Mouse (Mus musculus) cerebellum, adult 11 months (tissue): ENCODE measurements around the gene Il1b.

ENCODE experiments used
- DNase-seq: peaks from one replicate; pipeline ENCODE4 v3.0.0; 2022

The Il1b gene

DNA sequence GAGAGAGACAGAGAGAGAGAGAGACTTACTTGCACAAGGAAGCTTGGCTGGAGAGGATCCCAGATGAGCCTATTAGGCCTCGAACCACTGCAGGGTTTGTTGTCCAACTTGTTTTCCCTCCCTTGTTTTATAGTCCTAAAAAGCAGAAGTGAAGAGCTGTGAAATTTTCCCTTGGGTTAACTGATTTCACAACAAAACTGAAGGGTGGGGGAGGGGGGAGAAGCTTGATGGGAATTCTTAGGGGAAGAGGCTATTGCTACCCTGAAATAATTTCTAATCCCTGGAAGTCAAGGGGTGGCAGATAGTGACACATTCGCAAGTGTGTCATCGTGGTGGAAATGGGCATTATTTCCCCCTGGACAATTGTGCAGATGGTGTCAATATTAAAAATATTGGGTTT is at the start of gene Il1b:
Gene Il1b (minus strand): TSS at position 101 of the 400 bp plus-strand sequence.
- no peak for DNase-seq

DNA sequence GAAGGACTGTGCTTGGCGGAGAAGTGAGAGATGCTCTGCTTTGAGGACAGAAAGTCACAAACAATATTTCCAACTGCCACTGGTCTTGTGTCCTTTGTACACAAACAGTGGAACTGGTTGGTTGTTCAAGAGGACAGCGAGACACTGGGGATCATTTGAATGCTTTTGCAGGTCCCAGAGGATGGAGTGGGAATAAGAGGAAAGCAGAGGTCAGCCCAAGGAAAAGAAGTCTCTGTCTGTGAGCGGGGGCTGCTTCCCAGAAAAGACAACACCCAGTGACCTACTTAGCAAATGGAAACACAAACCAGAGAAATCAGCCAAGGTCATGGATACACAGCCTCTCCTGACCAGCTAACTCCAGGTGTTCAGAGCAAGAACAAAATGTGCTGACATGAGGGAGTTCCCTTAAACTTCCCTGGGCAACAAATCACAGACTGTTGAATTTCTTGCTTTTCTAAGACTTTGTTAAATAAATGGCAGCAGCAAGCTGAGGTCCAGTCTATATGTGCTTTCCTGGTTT is 48.5 kb upstream of the Il1b start:
- no peak for DNase-seq

DNA sequence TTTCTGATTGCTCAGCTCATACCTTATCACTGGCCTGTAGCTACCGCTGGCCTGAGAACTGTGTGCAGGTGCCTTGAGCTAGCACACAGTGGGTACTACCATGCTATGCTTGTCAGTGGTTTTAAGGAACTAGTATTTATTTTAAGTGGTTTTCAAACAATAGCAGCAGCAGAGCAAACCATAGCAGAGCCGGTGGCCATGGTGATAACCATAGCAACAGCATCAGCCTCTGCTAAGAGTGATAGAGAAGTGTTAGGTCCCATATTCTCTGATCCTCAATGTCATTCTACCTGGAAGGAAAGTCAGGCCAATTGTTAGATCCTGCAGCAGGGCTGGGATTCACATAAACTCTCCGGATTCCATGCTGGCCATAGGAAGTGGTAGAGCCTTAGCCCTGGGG is 43.7 kb upstream of the Il1b start:
- DNase-seq: no peak

DNA sequence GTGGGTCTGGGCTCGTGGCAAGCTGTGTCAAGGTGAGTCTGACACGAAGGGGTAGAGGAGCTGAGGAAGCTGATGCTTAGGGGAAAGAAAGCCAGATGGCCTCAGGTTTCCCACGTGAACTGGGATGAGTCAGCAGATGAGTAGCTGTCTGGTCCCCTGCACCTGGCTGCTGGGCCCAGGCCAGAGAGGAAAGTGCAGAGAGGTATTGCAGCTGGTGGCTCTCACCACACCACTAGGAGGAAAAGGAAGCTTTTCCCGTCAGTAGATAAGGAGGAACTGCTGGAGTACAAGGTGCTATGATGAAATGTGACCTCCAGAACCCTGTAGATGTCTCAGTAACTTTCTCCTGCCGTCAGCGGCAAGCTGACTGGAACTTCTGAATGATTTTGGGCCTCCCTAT is 42.5 kb upstream of the Il1b start:
- DNase-seq: no peak

DNA sequence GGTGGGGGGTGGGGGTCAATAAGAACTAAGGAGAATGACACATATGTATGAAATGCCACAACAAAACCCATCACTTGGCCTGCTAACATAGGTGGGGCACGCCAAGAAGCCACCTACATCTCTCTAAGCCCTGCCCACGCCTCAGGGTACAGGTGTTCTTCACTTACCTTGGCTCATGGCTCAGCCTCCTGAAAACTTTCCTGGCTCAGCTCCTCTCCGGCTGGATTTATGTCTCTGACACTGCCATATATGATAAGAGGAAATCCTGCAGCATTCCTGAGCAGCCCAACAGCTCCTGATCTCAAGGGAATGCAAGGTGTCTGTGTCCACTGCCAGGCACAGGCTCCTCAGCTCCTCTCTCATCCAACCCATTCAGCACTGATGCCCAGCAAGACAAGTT is 40.7 kb upstream of the Il1b start:
- DNase-seq: no peak

DNA sequence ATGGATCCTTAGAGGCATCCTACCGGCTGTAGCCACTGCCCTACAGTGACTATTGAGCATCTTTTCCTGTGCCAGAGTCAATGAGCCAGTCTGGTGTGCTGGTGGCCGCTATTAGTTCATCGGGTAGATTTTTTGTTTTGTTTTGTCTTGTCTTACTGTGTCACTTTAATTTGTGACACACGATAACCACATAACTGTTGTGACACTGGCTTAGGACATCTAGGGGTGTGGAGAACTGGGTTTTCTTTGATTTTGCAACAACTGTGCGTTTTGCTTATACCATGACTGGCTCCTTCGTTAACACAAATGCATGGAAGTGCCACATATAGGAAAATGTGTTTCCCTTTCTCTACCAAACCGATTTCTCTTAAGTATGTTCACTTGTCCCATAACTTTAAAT is 39.4 kb upstream of the Il1b start:
- DNase-seq: no peak

DNA sequence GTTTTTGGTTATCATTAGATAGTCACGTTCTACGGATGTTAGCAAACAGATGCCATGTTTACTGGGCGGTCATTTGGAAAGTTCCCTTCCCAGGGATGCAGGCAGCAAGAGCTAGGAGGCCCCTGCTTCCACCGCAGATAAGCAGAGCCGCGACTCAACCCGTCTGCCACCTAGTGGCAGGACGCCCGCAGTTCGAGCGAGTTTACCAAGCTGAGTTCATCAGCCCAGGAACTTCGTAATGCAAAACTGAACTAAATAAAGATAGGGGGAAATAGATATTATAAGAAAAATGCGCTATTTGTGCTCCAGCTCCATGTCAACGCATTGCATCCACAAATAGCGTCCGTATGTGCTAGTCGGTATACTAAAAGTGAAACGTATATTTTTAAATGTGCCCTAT is 37.5 kb upstream of the Il1b start:
- peak; percentile 54 for DNase-seq

DNA sequence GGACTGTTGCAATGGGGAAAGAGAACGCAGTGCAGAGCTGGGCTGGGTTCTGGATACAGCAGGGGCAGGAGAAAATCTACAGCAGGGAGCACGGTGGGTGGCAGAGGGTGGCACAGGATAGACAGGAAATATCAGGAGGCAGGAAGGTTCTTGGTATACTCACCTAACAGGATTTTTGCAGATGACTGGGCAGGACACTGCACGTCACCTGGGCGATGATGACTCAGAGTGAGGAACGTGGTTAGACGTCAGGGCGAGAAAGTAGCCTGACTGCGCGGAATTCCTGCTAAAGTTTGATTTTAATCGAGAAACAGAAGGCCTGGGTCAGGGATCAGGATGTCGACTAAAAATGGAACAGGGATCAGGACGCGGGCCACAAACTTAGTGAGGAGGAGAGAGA is 36.7 kb upstream of the Il1b start:
- no peak for DNase-seq

DNA sequence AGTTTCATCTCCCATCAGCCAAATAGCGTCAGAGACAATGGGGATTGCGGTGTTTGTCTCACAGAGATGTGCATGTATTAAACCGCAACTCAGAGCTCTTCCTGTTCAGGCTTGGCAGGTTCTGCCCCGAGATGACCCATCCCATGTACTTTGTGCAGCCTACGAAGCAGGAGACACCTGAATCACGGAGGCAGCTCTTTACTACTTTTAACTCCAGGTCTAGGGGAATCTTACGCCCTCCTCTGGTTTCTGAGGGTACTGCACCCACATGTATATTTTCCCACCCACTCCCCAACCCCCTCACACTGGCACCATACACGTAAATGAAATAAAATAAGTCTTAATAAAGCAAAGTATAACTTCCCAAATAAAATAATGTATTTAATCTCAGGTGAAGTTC is 35.6 kb upstream of the Il1b start:
- no peak for DNase-seq

DNA sequence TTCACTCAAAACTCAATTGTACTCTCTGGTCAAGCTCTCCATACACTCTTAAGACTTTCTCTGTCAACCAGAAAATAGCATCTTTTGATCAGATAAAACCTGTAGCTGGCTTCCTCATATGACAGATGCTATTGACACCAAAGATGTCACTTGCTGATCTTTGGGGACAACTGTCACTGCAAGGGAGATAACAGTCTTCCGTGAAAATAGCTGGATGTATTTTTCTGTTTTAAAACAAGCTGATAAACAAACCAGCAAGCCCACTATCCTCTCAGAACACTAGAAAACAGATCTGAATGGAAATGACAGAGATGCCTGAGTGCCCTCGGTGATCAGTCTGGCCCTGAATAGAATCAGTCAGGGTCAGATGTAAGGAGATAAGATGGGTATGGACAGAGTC is 32.8 kb upstream of the Il1b start:
- no peak for DNase-seq

DNA sequence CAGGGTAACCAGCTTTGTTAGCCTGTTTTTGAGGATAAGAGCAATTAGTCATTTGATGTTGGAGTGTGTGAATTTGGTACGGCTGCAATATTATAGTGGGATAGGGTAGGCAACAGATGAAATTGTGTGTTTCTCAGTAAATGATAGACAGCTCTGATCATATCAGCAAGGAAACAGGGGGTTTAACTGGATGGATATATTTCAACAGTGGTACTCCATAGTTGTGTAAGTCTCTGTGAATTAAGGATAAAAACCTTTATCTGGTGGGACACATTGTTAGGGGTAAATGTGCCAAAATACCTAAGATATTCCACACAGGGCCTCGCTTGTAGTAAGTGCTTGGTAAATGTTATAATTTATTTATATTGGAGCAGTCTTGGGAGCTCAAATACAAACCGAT is 31.4 kb upstream of the Il1b start:
- no peak for DNase-seq

DNA sequence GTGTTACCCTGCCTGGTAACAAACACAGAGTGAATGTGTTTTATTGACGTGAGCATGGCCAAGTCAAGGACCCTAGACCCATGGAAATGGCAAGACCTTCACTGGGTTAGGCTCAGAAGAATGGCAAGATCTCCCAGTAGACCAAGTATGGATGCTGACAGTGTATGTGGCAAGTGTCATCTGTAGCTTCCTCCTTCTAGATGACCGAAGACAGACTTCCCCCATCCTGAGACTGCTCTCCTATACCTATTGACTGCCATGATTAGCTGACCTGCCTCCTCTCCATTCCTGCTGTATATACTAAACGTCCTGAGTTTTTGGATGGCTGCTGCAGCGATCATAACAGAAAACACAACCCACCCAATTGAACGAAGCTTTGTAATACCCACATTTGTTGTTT is 30.9 kb upstream of the Il1b start:
- no peak for DNase-seq

DNA sequence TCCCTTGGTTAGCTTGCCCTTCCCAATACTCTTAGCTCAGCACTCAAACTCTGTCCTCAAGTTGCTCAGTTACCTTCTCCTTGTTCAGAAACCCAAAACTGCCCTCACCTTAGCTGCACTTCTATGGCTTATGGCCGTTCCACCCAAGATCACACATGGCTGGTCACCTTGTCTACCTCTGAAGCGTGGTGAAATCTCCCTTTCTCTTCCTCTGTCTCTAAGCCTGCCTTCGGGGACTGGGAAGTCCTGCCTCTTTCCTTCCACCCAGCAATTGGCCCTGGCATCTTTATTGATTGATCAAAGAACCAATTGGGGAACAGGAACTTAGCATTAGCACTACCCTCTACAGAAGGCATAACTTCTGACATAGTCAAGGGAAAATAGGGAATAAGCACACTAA is 27.2 kb upstream of the Il1b start:
- no peak for DNase-seq

DNA sequence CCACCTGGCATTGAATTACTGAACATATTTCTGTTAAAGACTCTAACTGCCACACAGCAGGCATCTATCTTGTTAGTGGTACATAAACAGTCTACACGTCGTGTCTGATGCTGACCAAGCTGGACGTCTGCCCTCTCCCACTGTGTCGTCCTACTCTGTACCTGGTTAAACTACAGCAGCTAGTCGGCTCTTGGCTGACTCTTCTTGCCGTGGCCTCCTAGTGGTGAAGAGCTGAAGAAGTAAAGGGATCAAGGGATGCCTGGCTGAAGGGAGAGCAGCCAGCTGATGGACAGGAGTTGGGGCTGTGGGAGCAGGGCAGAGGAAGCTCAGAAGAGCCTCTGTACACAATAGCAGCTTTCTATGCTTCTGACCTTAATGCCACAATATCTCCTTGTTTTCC is 22.6 kb upstream of the Il1b start:
- DNase-seq: no peak

DNA sequence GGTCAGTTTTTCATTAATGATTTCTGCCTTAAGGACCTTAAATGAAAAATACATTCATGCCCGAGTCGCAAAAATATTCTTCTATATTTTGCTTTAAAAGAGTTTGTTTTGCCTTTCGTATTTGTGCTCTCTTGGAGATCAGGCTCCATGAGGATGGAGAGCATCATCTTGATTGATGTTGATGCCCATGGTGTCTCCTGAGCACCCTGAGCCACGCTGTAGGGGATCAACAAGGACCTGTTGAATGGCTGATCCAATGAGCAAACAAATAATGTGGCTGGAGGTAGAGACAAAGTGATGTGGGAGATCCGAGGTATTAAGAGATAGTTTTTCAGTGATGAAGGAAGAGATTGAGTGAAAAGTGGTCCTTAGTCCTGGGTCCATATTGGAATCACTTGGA is 19.2 kb upstream of the Il1b start:
- no peak for DNase-seq

DNA sequence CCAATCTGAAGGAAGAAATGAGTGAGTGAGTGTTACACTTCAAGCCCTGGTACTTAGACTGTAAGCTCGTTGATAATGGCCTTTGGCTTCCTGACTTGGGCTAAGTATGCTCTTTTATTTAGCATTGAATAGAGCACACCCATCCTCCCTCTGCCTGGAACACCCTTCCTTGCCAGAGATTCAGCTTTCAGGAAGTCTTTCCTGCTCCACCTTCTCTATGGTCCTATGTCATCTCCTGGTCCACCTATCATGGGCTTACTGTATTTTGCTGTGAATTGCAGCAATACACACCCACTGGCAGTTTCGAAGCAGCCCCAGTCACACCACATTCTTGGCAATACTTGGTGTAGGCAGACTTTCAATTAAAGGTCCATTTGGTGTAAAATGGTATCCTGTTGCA is 18.4 kb upstream of the Il1b start:
- DNase-seq: no peak

DNA sequence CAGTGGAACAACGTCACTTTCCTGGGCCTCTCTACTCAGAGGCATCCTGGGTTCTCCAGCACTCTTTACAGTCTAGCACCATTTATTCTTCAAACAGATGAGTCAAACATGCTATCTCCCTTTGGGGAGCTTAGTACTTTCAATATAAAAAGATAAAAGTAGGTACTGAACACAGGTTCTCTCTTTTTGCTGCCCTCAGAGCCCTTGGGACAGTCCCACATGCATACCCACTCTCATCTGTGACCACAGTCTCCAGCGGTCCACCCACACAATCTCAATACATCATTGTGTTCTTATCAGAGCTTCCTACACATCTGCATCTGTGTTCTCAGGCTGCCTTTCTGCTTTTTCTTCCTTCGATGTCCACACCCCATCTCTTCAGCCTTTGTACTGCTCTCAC is 14.4 kb upstream of the Il1b start:
- no peak for DNase-seq

DNA sequence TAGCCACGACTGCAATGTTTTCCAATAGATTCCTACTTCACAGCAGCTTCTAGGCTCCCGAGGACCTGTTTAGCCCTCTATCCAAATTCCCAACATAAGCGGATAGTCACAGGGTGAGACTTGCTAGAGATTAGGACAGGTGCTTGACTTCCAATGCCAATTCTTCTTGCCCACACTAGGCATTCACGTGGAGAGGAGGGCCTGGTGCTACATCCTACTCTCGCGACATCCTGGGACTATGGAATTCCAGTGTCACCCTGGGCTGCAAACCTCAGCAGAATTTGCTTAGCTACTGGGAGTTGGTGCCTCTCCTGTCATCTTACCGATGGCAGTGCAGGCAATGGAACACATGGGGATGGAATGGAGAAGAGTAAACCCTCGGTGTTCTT is 13.3 kb upstream of the Il1b start:
- no peak for DNase-seq

DNA sequence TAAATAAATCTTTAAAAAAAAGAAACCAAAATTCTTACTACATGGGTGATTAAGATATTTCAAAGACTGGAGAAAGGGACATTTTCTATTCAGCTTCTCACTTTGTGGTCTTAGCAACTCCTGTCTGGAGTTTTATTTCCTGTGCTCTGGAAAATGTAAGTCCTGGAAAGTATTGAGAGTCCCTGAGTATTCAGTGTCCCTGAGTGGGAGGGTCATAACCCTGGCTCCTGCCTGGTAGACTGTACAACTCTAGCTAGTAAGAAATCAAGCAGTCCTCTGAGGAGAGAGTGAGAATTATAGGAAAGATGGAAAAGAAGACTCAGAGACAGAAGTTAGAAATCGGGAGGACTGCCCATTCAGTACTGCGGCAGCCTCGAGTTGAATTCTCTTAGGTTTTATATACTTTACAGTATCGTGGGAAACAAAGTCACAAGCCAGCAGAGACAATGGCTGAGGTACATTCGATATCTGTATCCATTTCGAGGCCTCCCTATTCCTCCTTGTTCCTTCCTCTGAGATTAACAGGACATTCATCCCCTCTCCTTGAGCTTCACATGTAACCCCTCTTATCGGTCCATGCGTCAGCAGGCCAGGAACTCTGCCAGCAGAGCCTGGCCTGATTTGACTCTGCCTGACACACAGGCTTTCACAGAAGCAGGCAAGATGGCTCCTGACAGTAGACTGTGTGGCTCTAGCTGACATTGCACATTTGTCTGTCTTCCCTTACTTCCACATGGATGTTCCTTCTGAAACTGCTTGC is 12.8 kb upstream of the Il1b start:
- DNase-seq: no peak

DNA sequence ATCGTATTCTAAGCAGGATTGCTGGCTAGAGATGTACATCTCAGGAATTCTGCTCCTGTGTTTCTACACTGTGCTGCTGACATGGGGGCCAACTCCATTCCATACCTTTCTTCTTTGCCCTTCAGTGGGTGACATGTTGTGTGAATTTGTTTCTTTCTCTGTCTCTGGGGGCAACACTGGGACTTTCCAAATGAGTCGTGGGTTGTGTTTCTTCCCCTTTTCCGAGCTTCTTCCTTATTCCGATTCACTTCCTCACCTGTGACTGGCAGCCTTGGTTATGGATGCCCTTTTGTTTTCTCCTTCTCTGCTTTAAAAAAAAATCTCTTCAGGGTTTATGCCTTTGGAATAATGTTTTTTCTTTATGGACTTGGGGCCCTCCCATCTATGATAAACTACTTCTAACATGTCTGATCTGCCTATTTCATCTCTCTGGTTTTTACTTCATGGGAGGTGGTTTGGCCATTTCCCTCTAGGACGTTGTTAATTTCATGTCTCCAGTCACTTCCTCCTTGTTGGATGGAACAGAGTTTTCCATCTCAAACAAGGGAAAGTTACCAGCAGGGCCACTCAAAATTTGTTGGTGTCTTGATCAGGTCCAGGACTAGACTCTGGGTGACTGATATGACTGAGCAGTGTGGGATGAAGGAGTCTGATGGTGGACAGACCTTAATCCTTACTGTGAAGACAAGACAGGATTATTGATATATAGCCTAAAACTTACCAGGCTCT is 10.0 kb upstream of the Il1b start:
- no peak for DNase-seq

DNA sequence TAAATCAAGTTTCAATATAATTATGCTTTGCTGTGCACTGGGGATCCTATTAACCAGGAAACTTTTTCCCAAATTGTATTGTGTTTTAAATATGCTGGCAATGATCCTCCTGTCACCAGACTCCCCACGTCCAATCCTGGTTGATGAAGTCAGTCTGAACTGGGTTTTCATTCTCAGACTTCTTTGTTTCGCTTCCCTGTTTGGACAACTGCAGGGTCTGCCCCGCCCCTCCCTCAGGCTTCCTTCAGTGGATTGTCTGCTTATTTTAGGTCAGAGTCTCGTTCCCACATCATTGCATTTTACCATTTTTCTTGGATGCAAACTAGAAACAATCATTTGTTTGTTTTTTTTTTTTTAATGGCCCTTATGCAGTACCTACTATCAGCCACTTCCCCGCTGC is 9.3 kb upstream of the Il1b start:
- no peak for DNase-seq

DNA sequence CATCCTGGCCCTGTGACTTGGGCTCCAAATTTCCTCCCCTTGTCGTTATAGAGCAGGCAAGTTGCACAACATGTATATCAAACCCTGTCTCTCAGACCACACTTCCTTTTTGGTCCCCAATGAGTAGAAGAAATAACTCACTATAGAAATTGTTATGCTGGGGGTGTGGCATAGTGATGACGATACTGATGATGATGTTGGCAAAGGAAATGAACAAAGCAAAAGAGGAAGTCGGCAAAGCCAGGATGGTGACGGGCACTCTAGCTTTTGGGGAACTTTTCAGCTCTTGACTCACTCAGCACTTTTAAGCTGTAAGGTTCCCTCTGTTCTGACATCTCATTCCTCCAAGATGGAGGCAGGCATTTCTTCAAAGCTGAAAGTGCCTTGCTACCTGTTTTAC is 2.4 kb upstream of the Il1b start:
- DNase-seq: no peak

DNA sequence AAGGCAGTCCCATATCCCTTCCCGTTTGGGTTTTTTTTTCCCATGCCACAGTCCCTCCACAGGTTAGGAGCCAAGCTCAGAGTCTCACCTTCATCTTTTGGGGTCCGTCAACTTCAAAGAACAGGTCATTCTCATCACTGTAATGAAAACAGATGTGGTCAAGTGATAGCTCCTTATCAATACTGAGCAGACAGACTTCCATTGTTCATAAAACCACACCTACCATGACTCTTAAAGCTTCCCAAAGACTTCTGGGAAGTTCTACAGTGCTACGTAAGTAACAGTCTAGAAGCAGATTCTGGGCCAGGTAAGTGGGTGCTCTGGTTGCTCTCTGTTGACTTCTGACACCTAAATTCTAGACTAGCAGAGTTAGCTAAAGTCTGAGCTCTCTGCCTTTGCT is 1.3 kb downstream of the Il1b start:
- no peak for DNase-seq

DNA sequence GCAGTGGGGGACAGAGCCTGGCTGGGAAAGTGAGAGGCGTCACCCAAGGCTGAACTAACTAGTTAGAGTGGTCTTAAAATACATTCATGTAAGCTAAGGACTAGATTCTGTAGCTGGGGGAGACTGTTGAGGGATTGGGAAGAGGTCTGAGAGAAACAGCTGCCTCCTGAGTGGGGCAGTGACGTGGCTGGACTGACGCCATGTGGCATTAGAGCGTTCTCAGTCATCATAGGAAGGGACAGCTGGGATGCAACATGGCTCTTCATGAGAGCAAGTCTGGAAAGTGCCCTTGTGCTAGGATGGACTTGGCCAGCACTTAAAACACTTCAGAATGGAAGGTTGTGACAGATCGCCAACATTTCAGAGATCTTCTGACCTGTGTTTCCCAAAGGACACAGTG is 2.1 kb downstream of the Il1b start:
- no peak for DNase-seq

DNA sequence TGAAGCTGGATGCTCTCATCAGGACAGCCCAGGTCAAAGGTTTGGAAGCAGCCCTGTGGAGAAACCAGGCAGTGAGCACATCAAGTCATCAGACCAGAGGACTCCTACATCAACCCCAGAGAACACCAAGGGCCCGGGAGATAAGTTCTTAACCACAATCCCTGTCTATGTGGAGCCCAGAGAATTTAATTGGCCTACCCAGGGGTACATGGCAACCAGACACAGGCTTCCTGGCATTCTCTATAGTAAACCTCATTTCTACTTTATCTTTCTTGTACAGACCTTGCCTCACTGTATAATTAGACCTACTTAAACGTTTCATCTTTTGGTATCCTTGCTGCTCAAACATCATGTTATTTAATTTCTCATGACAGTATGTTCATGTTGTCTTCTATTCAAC is 2.8 kb downstream of the Il1b start:
- no peak for DNase-seq
